Mouse (Mus musculus) Patski (cell line): ENCODE measurements around the gene Arpp19. TPM values are rescaled to one million over a fixed set of nuclear protein-coding genes. Genes with fewer than 3 reads are reported as not detected.
A peak's percentile ranks its signal among the peaks of the same experiment; 100 is the strongest.

ENCODE experiments used
- ATAC-seq: fragments of 100-300 bp; one replicate; pipeline ENCODE4 v1.8.0; 2021
- CTCF ChIA-PET: fragments of 350-600 bp; sonication (Branson Sonifier 250); formaldehyde crosslinking; loops from one replicate; lab custom pipeline; 2022; ENCODE audit warnings: inconsistent platforms; lab: Charles Lee
- POLR2A ChIA-PET: fragments of 350-600 bp; sonication (Branson Sonifier 250); formaldehyde crosslinking; loops from one replicate; lab custom pipeline; 2022; ENCODE audit warnings: antibody characterized with exemption, inconsistent platforms; lab: Charles Lee
- DNase-seq: peaks from one replicate; pipeline ENCODE4 v3.0.0-alpha.2; 2011; ENCODE audit warnings: low read depth, low spot score
- H3K27me3 ChIP-seq: fragments of 371-371 bp; one replicate; pipeline ENCODE4 v1.5.1; 2021
- CTCF ChIP-seq: fragments of 100-300 bp; IDR thresholded peaks from one replicate; pipeline ENCODE4 v1.5.1; 2021
- in situ Hi-C: fragments of 300-500 bp; cut with MboI; formaldehyde crosslinking; loops from 3 replicates; pipeline ENCODE4 v1.11.1; 2018; ENCODE audit warnings: low pct_unique_long_range_greater_than_20kb, mixed read lengths
- polyA plus RNA-seq: library from polyadenylated mRNA; unstranded; gene quantifications from one replicate; pipeline ENCODE4 v1.2.3, GENCODE M21; 2021

Gene Arpp19
- 167 TPM for polyA plus RNA-seq

GRCm38 (mm10) chr9:75037451-75038356 is at the start of gene Arpp19:
Gene Arpp19, plus strand, starts transcription at chr9:75037614.
- H3K27me3 ChIP-seq = no peaks in the 10 kb centered on the region
- no peak for DNase-seq
- no peak for TF ChIP-seq CTCF
- ATAC-seq = peak; percentile 99
- CTCF ChIA-PET = interaction anchor here (1.0 to 2.3 kb wide), 8 partner anchors 9 to 159 kb away, joined by 3 to 11 read pairs (median 3); no protein-coding TSS in a partner anchor
- in situ Hi-C loops = no loop called here
- POLR2A ChIA-PET = interaction anchor here (0.6 to 0.7 kb wide), 4 partner anchors 14 to 124 kb away, joined by 3 read pairs; no protein-coding TSS in a partner anchor

DNA sequence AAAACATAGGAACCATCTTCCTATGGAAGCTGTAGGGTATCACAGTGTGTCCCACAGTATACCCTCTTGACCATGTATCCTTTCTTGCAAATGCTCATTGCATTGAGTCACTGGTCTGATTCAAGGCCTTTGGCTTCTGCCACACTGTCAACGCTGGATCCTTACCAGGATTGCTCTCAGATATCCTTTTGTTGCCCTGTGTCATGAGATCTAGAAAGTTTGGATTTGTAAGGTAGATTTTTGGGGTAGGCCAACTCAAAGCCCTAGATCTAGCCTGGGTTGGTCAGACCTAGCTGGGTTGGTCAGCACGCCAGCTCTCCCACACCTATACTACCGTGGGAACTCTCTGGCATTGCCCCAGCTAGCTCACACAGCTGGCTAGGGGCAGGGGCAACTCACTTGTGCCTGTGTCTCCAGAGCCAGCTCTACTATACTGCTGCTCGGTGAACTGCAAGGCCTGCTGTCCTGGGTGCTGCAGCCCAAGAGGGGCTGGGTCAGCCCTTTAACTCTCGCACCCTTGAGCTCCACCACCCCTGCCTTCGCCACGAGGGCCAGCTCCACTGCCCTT is 48.4 kb upstream of the Arpp19 start:
- DNase-seq = no peak
- ChIA-PET POLR2A (no interaction called here), CTCF (interaction anchor here (0.8 to 1.2 kb wide), 2 partner anchors 9 to 60 kb away, joined by 3 read pairs; no protein-coding TSS in a partner anchor)
- in situ Hi-C loops = no loop called here
- no peak for ATAC-seq
- no peaks in the 10 kb centered on the region for H3K27me3 ChIP-seq
- no peak for TF ChIP-seq CTCF

- ATAC-seq = no peak
- DNase-seq = no peak
- no peak for TF ChIP-seq CTCF
- in situ Hi-C loops = no loop called here
- ChIA-PET POLR2A (no interaction called here), CTCF (interaction anchor here (0.8 to 2.6 kb wide), 3 partner anchors 10 to 59 kb away, joined by 3 to 7 read pairs (median 3); no protein-coding TSS in a partner anchor)
- H3K27me3 ChIP-seq = no peaks in the 10 kb centered on the region
These were observed 47.4 kb upstream of the Arpp19 start for GRCm38 (mm10) chr9:74989990-74990389.

DNA sequence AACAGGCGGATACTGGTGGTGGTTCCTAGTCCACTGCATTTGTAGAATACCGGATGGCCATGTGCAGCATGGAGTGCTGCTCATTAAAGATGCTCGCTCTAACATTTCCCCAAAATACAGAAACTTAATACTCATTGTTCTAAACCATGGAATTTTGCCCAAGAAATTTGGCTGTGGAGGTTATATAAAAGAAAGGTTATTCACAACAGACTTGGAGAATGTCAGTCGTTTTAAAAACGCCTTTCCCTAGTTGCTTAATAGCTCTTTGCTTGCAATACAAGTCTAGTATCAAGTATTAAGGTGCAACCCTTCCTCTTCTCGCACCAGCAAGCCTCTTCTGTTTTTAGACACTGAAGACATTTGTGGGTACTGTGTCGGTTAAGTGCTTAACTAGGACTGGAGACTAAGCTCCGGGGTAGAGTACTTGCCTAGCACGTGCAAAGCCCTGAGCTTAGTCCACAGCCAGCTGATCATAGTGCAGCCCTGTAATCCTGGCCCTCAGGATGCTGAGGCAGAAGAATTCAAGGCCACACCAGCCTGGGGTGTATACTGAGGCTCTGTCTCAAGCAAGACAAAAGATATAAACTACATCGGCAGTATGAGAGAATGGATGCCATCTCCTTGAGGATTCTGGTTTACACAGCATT is 42.7 kb upstream of the Arpp19 start:
- ChIA-PET CTCF (interaction anchor here (1.3 to 1.9 kb wide), 3 partner anchors 15 to 38 kb away, joined by 3 to 6 read pairs (median 3); no protein-coding TSS in a partner anchor), POLR2A (no interaction called here)
- ATAC-seq (no peak), DNase-seq (no peak)
- H3K27me3 ChIP-seq = no peaks in the 10 kb centered on the region
- in situ Hi-C loops = no loop called here
- TF ChIP-seq CTCF = no peak

- CTCF ChIA-PET = no interaction called here
- TF ChIP-seq CTCF = no peak
- DNase-seq (no peak), ATAC-seq (no peak)
- no peaks in the 10 kb centered on the region for H3K27me3 ChIP-seq
- POLR2A ChIA-PET = no interaction called here
- in situ Hi-C loops = no loop called here
These were observed 41.1 kb upstream of the Arpp19 start for GRCm38 (mm10) chr9:74996349-74996748.

DNA sequence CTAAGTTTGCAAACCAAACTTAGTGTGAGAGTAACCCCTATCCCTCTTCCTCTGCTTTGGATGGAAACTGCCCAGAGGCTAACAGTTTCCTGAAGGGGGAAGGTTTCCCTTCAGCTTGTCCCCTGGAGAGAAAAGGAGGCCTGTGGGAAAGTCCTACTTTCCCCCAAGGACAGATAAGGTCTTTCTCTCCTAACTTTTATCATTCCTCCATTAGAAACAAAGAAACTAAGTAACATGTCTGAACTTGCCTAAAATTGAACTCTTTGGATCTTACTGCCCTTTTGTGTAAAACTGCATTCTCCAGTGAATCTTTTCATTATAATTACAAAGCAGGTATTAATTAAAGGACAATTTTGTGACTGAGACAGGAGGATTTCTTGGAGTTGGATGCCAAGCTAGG is 39.4 kb upstream of the Arpp19 start:
- DNase-seq (no peak), ATAC-seq (no peak)
- in situ Hi-C loops = no loop called here
- TF ChIP-seq CTCF = no peak
- H3K27me3 ChIP-seq = no peaks in the 10 kb centered on the region
- ChIA-PET CTCF (interaction anchor here (0.9 kb wide), 1 partner anchor 20 kb away, joined by 3 read pairs; no protein-coding TSS in a partner anchor), POLR2A (no interaction called here)

DNA sequence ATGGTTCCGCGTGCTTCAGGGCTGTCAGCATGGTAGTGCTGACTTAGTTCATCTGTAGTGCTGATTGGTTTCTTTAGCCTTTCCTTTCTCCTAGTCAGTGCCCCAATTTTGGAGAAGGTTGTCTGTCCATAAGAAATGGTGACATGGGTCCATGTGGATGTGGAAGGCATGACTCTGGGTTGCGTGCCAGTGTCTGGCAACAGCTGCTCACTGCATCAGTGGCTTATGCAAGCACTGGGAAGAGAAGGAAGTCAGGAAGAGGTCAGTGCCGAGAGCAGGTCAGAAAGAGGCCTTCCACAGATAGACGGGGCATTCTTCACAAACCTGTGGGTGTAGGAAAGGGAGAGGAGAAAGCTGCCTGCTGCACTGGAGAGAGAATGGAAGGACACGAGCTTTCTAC is 36.4 kb upstream of the Arpp19 start:
- CTCF ChIA-PET = interaction anchor here (1.2 to 1.5 kb wide), 3 partner anchors 7 to 24 kb away, joined by 3 to 7 read pairs (median 5); no protein-coding TSS in a partner anchor
- POLR2A ChIA-PET = no interaction called here
- DNase-seq (no peak), ATAC-seq (no peak)
- no peaks in the 10 kb centered on the region for H3K27me3 ChIP-seq
- in situ Hi-C loops = no loop called here
- TF ChIP-seq CTCF = no peak

GRCm38 (mm10) chr9:75001611-75002204 is 35.7 kb upstream of the Arpp19 start:
- ATAC-seq = no peak

GRCm38 (mm10) chr9:75002262-75002661 is 35.2 kb upstream of the Arpp19 start:
- DNase-seq = no peak
- in situ Hi-C loops = no loop called here
- TF ChIP-seq CTCF = no peak
- ChIA-PET POLR2A (interaction anchor here (0.7 kb wide), 1 partner anchor 28 kb away, joined by 3 read pairs; no protein-coding TSS in a partner anchor), CTCF (interaction anchor here (1.2 to 1.5 kb wide), 3 partner anchors 9 to 23 kb away, joined by 3 to 7 read pairs (median 5); no protein-coding TSS in a partner anchor)
- no peak for ATAC-seq
- H3K27me3 ChIP-seq = no peaks in the 10 kb centered on the region

More at GRCm38 (mm10) chr9:75001611-75002204, 35.7 kb upstream of the Arpp19 start:
- H3K27me3 ChIP-seq = no peaks in the 10 kb centered on the region
- POLR2A ChIA-PET = interaction anchor here (0.7 kb wide), 1 partner anchor 28 kb away, joined by 3 read pairs; no protein-coding TSS in a partner anchor
- DNase-seq = no peak
- no peak for TF ChIP-seq CTCF
- CTCF ChIA-PET = interaction anchor here (1.2 to 1.5 kb wide), 3 partner anchors 8 to 24 kb away, joined by 3 to 7 read pairs (median 5); no protein-coding TSS in a partner anchor
- in situ Hi-C loops = no loop called here
